Mouse (Mus musculus) embryo, embryonic 10.5 days (tissue): ENCODE measurements around the gene Nexmif.
"Not testable (repeated sequence)": the region's sequence is repeated elsewhere in the genome, so short reads cannot be mapped to it uniquely, and the experiment has no call there.

Source experiments
- DNase-seq: peaks from one replicate; pipeline ENCODE4 v3.0.0-alpha.2; 2015; ENCODE audit warnings: low spot score

Nexmif gene

DNA sequence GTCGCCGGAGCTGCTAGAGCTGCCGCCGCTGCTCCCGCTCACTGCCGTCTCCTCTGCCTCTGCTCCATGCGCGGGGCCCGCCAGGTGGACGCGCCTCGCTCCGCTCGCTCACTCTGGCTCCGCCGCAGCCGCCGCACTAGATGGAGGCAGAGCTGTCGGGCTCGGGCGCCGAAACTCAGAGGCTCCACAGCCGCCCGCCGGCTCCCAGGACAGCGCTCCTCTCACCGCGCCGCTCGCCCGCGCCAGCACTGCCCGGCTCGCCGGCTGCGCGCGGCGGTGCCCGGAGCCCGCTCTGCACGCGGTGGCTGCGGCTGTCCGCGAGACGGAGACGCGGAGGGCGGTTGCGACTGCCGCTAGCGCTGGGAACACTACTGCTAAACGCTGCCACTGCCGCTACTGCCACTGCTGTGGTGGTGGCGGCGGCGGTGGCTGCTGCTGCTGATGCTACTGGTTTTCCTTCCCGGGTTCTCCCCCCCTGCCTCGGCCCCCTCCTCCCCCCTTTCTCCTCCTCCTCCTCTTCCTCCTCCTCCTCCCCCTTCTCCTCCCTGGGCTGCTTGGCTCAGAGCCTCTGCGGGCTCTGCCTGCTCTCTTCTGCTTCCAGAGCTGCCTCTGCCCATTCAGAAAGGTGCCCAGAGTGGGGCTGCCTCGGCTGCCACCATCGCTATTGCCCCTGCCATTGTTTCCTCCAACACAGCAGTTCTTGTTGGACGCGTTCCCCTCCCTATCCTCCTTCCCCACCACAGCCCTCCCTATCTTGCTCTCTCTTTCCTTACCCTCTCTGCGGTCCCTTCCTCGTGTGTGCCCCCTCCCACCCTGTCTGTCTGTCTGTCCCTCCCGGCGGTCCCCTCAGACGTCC is at the start of gene Nexmif:
Gene Nexmif (minus strand): TSS at position 450 of the 856 bp plus-strand sequence.
- DNase-seq = peak; percentile 45

DNA sequence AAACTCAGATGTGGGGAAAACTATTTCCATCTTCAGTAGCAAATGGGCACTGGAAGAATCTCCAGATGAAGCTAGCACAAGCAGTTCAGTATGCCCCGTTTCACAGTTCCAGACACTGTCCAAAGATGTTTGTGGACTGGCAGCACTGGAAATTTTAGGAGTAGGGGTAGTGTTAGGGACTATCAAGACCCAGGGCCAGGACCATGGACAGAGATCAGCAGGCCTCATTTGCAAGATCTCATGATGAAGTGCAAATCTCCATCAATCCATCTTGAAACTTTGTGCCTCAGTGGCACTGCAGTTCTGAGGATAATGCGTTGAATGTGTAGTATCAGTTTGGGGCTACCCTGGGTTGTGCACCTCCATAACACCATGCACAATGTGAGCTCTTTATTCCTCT is 7.7 kb upstream of the Nexmif start:
- peak; percentile 23 for DNase-seq

DNA sequence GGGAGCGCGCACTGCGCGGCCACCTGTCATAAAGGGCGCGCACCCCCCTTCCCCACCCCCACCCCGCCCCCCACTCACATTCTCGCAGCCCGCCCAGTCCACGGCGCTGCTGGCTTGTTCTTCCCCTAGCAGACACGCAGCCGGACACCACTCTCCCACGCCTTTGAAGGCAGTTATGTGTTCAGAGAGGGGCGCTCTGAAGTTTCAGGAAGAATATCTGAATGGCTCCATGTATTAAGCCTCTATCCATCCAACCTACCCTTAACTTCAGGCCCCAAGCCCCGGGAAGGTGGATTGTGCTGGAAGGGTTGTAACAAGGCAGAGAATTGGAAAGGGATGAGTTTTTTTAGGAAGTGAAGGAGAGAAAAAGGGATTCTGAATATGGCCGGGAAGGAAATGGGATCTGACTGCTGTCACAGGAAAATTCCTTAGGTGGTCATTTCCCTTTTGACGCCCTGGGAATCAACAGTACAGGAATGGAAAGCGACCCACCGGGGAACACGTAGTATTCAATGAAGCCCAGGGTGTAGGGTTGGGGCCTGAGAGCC is 681 bp upstream of the Nexmif start:
- peak; percentile 19 for DNase-seq

DNA sequence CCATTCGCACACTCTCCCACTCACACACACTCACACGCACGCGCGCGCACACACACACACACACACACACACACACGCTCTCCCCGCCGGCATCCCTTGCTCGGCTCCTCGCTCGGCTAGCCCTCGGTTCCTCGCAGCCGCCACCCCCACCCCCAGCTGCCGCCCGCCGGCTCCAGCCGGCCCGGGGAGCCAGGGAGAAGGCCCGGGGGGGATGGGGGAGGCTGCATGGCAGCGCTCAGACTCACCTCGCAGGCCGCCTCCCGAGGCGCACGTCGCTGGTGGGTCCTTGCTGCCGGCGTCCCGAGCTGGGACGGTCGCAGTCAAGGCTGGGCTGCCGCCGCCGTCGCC is 623 bp downstream of the Nexmif start:
- peak; percentile 20 for DNase-seq

DNA sequence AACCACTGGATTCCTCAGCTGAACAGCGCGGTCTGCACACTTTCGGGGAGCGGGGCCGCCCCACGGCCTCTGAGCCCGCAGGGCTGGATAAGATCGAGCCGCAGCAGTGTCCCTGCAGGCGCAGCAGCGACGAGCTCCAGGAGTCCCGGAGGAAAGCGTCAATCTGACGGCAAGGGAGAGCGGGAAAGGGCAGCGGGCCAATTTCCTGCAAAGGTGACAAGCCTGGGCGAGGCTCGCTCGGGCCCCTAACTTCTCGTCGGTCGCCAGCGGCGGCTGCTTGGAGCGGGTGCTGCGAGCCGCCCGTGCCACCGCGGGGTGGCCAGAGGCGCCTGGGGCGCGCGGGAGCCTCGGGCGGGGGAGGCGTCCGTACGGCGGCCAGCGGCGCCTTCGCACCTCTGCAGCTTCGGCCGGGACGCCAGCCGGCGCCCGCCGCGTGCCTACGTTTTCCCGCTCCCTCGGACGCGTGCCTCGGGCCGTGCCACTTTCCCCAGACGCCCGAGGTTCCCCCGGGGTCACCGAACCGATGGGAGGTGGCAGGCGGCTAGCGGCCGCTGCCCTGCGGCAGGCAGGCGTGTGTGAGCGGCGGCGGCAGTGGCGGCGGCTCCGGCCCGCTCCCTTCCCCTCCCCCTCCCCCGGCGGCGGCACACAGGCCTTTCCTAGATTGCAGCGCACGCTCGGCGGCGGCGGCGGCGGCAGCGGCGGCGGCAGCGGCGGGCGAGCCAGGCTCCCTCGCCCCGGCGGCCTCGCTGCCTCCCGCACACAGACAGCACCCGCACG is 1.2 kb downstream of the Nexmif start:
- peak; percentile 35 for DNase-seq

DNA sequence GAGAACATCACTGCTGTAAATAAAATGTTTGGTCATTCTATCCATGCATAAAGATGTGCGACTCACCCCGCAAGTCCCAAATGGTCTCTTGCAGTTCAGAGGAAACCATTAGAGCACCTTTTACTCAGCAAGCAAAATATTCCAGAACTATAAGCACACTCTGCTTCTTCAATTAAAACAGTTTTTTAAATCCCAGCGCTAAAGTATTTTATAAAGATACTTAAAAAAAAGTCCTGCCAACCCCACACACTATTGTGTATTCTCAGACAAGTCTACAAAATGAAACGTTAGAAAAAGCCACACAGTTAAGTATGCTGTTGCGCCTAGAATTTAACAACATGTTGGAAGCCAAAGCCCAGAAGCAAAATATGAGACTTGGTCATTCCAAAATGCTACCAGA is 1.9 kb downstream of the Nexmif start:
- peak; percentile 21 for DNase-seq

DNA sequence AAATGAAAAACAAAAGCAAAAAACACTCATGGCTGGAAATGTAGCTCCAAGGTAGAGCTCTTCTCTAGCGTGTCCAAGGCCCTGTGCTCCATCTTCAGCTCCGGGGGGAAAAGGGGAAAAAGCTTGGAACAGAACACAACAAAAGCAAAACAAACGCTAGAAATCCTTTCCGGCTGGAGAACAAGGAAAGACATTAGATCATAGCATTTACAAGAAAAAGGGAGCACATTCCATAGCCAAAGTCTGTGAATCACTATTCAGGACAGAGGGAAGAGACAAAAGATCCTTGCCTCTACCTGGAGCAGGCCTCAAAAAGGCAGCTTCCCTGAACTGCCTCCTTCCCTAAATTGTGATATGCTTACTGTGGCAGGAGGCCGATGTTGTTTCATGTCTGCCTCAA is 4.4 kb downstream of the Nexmif start:
- DNase-seq = no peak

DNA sequence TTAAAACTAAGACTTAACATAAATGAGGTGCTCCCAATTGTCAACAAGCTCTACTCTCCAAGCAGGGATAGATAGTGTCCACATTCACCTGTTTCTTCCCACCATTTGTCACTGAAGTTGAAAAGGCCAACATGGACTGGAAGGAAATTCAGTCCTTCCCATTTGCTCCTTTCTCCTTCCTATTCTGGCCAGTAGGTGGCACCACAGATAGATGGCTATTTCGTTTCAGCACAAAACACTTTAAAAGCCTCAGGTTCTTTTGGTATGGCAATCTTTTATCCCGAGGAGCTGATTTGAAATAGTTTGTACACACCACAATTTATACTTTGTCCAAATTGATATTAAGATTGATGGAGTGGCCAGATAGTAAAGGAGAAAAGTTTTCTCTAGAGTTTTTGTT is 21.7 kb downstream of the Nexmif start:
- DNase-seq = peak; percentile 69

DNA sequence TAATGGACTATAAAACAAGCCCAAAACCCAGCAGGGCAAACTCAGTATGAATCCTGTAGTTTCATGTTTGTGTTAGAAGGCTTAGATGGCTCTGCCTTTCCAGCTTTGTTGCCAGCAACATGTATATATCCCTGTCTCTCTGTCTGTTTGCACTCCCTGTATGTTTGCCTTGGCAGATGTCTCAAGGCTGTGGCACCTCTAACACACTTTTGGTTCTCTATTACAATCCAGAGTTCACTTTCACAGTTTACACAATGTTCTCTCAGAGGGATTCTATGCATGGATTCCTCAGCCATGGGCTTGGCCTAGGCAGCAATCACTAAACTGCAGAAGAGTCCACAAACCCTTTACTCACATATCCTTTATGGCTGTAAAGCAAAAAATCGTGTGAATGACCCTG is 50.9 kb downstream of the Nexmif start:
- DNase-seq = no peak

DNA sequence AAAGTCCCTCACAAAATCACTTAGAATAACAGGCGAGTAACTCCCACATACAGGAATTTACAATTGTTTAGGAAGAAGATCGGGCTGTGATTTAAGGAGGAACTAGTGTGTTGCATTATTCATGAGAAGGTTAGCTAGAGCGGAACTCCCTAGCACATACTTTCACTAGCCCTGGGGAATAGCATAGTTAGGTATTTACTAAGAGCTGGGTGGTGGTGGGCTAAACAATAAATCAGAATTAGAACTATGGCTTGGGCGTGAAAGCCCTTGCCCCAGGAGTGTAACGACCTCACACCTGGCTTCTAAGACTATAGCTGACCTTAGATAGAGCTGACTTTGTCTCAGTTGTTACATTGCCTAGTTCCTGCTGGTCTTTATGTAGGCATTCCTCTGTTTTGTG is 85.7 kb downstream of the Nexmif start:
- not testable (repeated sequence) for DNase-seq

DNA sequence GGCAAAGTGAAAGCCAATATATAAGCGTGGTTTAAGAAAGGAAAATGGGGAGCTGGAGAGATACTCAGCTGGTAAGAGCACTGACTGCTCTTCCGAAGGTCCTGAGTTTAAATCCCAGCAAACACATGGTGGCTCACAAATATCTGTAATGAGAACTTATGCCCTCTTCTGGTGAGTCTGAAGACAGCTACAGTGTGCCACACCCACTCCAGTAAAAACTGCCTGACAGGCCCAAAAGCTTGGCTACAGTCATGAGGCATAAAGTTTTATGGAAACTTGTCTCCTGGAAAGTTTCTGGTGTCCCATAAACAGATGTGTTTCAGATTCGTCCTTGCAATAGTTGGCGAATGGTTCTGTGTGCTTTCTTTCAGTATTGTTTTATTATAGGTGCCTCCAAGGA is 86.4 kb downstream of the Nexmif start:
- no peak for DNase-seq

DNA sequence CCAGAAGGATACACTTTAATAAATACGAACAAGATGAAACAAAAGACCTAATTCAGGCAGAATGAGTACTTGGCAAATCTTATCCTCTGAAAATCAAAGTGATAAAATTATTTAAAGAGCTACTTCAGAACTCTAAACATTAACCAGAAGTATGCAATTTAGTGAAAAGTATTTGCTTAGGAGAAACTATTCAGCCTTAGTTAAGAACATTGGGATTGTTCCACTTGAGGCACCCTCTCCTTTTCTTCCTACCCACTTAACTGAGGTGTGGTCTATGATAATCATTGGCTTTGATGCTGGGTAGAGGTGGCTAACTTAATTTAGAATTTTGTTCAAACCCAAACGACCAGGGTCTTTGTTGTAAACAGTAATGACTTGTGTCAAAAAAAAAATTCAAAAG is 146.1 kb downstream of the Nexmif start:
- DNase-seq = no peak

DNA sequence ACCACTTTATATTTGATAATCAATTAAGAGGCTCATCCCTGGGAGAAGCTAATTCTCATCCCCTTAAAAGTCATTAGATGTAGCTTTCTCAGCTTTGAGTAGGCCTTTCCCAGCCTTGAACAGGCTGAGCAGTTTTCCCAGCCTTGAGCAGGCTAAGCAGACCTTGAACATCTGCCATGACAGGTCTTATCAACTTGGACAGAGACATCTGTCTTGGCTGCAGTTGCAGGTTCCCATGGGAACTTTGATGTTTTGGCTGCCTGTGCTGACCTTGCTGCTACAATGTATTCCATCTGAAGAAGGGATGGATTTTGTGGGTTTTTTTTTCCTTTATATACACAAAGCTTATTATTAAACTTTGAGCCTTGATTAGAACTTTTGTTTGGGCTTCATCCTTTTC is 160.7 kb downstream of the Nexmif start:
- no peak for DNase-seq

DNA sequence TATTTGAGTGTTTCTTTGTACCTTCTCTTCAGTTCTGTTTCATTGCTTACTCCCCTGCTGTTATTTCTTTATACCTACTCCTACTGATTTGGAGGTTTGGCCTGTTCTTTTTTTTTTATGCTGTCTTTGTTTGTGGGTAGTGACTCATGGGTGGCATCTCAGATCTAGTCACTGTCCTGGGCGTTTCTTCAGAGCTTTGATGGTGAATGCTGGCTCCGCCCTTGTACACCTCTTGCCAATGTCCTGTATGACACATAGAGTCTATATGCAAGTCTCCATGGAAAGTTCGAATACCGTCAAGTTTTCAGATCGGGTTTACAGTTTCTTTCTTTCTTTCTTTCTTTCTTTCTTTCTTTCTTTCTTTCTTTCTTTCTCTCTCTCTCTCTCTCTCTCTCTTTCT is 167.1 kb downstream of the Nexmif start:
- DNase-seq = no peak

DNA sequence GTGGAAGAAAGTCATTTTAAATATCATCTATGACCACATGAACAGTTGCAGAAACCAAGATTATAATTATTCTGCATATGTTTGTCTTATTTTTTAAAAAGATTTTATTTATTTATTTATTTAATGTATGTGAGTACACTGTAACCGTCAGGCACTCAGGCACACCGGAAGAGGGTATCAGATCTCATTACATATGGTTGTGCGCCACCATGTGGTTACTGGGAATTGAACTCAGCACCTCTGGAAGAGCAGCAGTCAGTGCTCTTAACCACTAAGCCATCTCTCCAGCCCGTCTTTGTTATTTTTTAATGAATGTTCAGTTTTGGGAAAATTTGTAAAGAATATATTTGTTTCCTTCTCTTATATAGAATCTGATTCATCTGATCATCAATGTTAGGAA is 168.2 kb downstream of the Nexmif start:
- peak; percentile 24 for DNase-seq
